Mouse (Mus musculus) spleen, adult 2 months (tissue): ENCODE data around the gene Atp8b2. TPM values are rescaled to one million over a fixed set of nuclear protein-coding genes. Genes with fewer than 3 reads are reported as not detected.

Source experiments
- DNase-seq, 2 experiments: peaks; one replicate each; pipeline versions ENCODE4 v3.0.0 to v3.0.0-alpha.2; 2012 to 2021; ENCODE audit warnings: low spot score in 2 of 2, low read depth in 1 of 2
- H3K27ac ChIP-seq: fragments of 200-500 bp; 2 replicates; pipeline ENCODE4 v1.5.1; 2012; ENCODE audit warnings: low read length, inconsistent platforms; ENCODE audit not compliant: insufficient read depth
- H3K27me3 ChIP-seq: fragments of 200-500 bp; 2 replicates; pipeline ENCODE4 v1.6.1; 2012; ENCODE audit warnings: mild to moderate bottlenecking, moderate library complexity, low read length, inconsistent platforms; ENCODE audit not compliant: control insufficient read depth, insufficient read depth
- H3K36me3 ChIP-seq: fragments of 200-500 bp; 2 replicates; pipeline ENCODE4 v1.6.1; 2012; ENCODE audit warnings: mild to moderate bottlenecking, low read length, inconsistent platforms; ENCODE audit not compliant: control insufficient read depth, insufficient read depth
- H3K4me1 ChIP-seq: fragments of 200-500 bp; 2 replicates; pipeline ENCODE4 v1.6.1; 2011; ENCODE audit warnings: inconsistent platforms; ENCODE audit not compliant: control insufficient read depth, insufficient read depth, insufficient read length
- H3K4me3 ChIP-seq: fragments of 200-500 bp; 2 replicates; pipeline ENCODE4 v1.5.1; 2011; ENCODE audit warnings: mild to moderate bottlenecking, inconsistent platforms; ENCODE audit not compliant: insufficient read depth, insufficient read length; ENCODE audit errors: extremely low read depth
- CTCF ChIP-seq: fragments of 200-500 bp; IDR thresholded peaks from 2 replicates; pipeline ENCODE4 v1.5.1; 2011; ENCODE audit warnings: mild to moderate bottlenecking, inconsistent platforms; ENCODE audit not compliant: insufficient read depth, insufficient read length, insufficient replicate concordance; ENCODE audit errors: extremely low read depth
- POLR2A ChIP-seq: fragments of 200-500 bp; IDR thresholded peaks from 2 replicates; pipeline ENCODE4 v1.6.1; 2011; ENCODE audit warnings: low read depth, low read length, inconsistent platforms
- WGBS: fragments of 180-500 bp; shearing (Covaris S2); methylation state at CpG from one replicate; pipeline ENCODE4 v1.1.7; 2018; 5-methylcytosine and 5-hydroxymethylcytosine counted together
- polyA plus RNA-seq: library from polyadenylated mRNA; depleted of rRNA; stranded (reverse); fragments of >200 nt; gene quantifications from 2 replicates; pipeline ENCODE4 v1.2.3, GENCODE M21; 2012

Atp8b2 gene
- polyA plus RNA-seq, 1 experiment, result 66.0 TPM

DNA sequence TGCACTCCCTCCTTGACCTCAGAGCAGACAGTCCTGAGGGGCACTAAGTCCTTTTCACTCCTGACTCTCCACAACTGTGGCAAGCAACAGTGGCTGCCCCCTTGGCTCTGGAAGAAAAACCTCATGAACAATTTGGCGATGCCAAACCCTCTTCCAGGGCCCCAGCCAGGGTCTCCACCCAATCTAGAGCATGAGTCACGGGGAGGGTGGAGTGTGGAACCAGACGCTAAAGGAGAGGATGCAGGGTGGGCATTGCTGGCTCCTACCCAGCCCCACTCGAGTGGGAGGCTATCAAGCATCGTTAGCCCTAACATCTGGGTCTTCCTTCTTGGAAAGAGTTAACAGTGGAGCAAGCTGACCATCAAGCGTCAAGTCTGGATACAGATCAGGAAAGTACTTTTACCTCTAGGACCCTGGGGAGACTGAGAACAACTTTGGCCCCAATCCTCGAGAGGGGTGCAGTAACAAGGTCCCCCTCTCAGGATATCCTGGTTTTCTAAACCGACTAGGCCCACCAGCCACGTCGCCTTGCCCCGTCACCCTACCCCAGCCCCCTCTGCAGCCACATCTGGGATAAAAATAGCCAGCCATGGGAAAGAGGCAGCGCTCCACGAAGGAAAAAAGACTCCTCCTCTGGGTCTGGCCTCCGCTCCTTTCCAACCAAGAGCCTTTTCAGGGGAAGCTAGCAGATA, 1.1 kb downstream of the Atp8b2 start:
- DNase-seq, result no peak
- Histone ChIP-seq H3K36me3 (peaks cover 6% of the 10 kb centered on the region; the same call in 1 of the 2 replicates), H3K27ac (peak overlapping the region; percentile 86), H3K4me3 (peak overlapping the region; percentile 98), H3K27me3 (no peaks in the 10 kb centered on the region), H3K4me1 (peaks cover 32% of the 10 kb centered on the region)
- WGBS, result 9% methylated on average over 14 of the region's 14 CpGs
- no peak for TF ChIP-seq CTCF
- no peak for TF ChIP-seq POLR2A

DNA sequence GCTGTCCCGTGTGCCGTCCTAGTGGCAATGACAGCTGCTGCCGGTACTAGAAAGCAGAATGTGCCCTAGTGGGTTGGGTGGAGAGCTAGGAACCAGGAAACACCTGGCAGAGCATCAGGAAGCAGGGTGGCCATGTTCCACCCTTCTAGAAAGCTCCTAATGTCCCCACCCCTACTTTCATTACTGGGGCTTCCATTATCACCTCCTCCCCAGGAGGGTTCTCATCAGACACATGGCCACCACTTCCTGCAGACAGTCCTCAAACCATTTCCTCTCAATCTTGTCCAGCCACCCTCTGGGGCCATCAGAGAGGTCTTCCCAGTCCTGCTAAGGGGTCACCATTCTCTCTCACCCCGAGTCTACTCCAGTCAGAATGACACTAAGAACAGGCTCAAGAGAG, 1.9 kb downstream of the Atp8b2 start:
- WGBS, result 4% methylated on average over 4 of the region's 4 CpGs
- Histone ChIP-seq H3K36me3 (peaks cover 8% of the 10 kb centered on the region; the same call in 1 of the 2 replicates), H3K4me1 (peaks cover 32% of the 10 kb centered on the region), H3K27me3 (no peaks in the 10 kb centered on the region), H3K27ac (peak overlapping the region; percentile 86), H3K4me3 (peak overlapping the region; percentile 10; the same call in 1 of the 2 replicates)
- DNase-seq, result no peak
- no peak for TF ChIP-seq POLR2A
- TF ChIP-seq CTCF, result no peak

DNA sequence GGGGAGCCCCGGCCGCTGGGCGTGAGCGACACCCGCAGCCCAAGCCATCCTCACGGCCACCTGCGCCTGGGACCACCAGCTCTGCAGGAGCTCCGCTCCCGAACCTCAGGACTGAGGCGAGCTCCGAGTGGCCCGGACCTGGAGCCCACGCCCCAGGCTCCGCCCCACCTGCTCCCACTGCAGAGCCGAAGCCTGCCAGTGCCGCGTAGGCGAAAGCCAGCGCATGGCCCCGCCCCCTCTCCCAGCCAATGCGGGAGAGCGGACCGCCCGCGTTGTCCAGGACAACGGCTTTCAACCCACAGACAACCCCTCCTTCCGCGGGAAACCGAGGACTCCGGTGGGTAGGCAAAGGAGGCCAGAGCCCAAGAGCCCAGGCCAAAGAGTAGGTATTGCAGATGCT, 2.8 kb downstream of the Atp8b2 start:
- TF ChIP-seq CTCF (no peak), POLR2A (no peak)
- Histone ChIP-seq H3K4me3 (peak overlapping the region; percentile 65), H3K4me1 (peaks cover 32% of the 10 kb centered on the region), H3K27ac (0 out of 2 replicates have a peak overlapping the region, but pooled peaks have one; percentile 86), H3K36me3 (peaks cover 11% of the 10 kb centered on the region; the same call in 1 of the 2 replicates), H3K27me3 (no peaks in the 10 kb centered on the region)
- DNase-seq, result peak; percentile 56 to 90
- 2% methylated on average over 30 of the region's 30 CpGs for WGBS

DNA sequence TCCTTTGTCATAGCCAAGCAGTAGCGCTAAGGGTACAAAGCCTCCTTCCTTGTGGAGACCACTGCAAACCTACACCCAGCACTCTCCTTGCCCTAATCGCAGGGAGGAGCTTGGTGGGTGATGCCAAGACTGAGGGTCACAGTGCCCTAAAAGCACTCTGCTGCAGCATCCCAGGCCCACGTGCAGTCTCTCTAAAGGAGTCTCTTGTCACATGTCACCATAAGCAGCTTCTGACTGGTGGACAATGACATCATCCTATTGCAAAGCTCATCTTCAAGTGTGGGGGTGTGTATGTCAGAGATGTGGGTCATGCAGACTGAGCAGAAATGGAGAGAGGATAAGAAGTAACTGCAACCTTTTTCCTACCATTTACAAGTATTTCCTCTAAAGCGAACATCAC, 3.9 kb downstream of the Atp8b2 start:
- H3K36me3 ChIP-seq, result peaks cover 12% of the 10 kb centered on the region; the same call in 1 of the 2 replicates

DNA sequence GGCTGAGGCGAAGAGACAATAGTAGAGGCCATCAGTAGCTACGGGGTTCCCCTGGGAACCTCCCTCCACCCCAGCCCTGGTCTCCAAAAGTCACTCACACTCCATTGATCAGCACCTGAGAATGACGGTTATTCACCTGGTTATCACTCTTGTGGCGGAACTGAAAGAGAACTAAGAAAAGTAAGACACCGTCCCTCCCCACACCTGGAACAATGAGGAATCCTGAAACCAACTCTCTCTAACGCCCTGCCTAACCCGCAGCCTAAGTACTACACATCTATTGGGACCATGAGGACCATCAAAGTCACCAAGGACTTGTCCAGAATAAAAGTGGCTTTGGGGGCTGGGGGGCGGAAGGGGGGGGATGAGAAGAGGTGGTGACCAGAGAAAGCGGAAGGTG, 5.4 kb downstream of the Atp8b2 start:
- Histone ChIP-seq H3K4me1 (peaks cover 26% of the 10 kb centered on the region), H3K4me3 (no peak overlapping the region), H3K27ac (no peak overlapping the region), H3K27me3 (no peaks in the 10 kb centered on the region), H3K36me3 (peaks cover 18% of the 10 kb centered on the region; the same call in 1 of the 2 replicates)
- DNase-seq, result no peak
- TF ChIP-seq CTCF (no peak), POLR2A (no peak)
- 89% methylated on average over 9 of the region's 9 CpGs for WGBS

More for the DNA sequence above, 3.9 kb downstream of the Atp8b2 start:
- Histone ChIP-seq H3K4me1 (peaks cover 29% of the 10 kb centered on the region), H3K27me3 (no peaks in the 10 kb centered on the region), H3K27ac (no peak overlapping the region), H3K4me3 (no peak overlapping the region)
- no peak for TF ChIP-seq CTCF
- TF ChIP-seq POLR2A, result no peak
- WGBS, result 84% methylated on average over 4 of the region's 4 CpGs
- no peak for DNase-seq

DNA sequence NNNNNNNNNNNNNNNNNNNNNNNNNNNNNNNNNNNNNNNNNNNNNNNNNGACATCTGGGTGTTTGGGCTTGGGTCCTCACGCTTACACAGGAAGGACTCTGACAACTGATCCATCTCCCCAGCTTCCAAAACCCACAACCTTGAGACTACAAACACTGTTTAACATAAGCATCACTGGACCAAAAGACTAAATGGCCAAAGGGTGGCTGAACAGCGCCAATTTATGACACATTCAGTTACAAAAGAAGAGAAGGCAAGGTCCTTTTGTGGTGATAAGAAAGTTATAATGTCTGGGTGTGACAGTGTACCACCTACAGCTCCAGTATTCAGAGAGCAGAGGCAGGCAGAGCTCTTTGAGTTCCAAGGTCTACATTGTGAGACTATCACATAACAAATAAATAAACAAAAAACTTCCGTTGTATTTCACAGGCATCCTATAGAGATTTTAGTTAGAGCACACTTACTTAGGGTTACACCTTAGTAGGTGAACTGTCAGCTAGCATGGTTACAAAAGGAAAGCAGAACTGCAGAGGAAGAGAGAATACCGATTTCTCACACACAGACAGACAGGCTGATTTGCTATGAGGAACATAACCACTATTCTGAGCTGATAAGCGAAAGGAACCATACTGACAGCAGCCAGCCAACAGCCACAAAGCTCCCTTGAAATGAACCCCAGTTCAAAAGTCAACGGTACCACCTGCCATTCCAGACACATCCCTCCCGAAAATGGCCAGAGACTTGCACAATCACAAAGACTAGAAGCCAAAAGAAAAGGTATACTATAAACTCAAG, 6.9 kb downstream of the Atp8b2 start:
- no peak for DNase-seq
- Histone ChIP-seq H3K36me3 (peaks cover 26% of the 10 kb centered on the region), H3K4me1 (peaks cover 15% of the 10 kb centered on the region), H3K27me3 (no peaks in the 10 kb centered on the region), H3K27ac (no peak overlapping the region), H3K4me3 (no peak overlapping the region)
- 86% methylated on average over 7 of the region's 7 CpGs for WGBS
- TF ChIP-seq POLR2A (no peak), CTCF (no peak)
